Mouse (Mus musculus) liver, embryonic 14.5 days (tissue): ENCODE data around the gene Serpina12.

Experiments
- CTCF ChIP-seq: IDR thresholded peaks from 2 replicates; pipeline ENCODE4 v1.5.1; 2016; ENCODE audit warnings: antibody characterized with exemption, low read depth, control low read depth
- EP300 ChIP-seq: IDR thresholded peaks from 2 replicates; pipeline ENCODE4 v1.6.1; 2016; ENCODE audit warnings: antibody characterized with exemption, low read depth

DNA sequence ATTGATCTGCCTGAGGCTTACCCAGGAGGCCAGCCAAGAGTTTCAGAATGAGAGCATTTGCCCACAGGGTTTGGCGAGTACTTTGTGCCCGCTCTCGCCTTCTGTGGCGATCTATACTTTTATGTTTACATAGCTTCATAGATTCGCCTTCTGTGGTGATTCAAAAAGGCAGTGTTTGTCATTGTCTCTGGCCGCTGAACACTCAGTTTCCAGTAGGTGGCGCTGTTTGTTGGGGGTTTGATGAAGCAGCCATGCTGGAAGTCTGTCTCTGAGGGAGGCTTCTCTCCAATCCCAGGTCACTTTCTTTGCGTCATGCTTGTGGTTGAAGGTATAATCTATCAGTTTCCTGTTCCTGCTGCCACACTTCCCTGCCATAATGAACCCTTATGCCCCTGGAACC lies 22.0 kb upstream of the Serpina12 start:
- TF ChIP-seq CTCF (peak; percentile 75), EP300 (no peak)
